Mouse (Mus musculus): ENCODE data around the gene Mrpl52. TPM values are rescaled to one million over a fixed set of nuclear protein-coding genes. Genes with fewer than 3 reads are reported as not detected.

Gene Mrpl52
- polyA plus RNA-seq (2016; fragmentation: Nextera tagmentation; extraction: Ambion mirVana) = 239 and 255 TPM in 2 replicates

- Histone ChIP-seq H3K27ac (peak within 1 kb of the TSS; percentile 90), H3K4me1 (peaks cover 31% of the 10 kb centered on the region)
- WGBS = under 1% methylated on average over 48 of the region's 48 CpGs
These were observed at the start of gene Mrpl52 for GRCm38 (mm10) chr14:54426689-54427398. Gene Mrpl52 (plus strand): TSS chr14:54426909.

GRCm38 (mm10) chr14:54377166-54377565 is 49.5 kb upstream of the Mrpl52 start:
- Histone ChIP-seq H3K27ac (no peak overlapping the region), H3K9ac (no peak overlapping the region), H3K4me2 (replicated peaks) (no peak overlapping the region), H3K36me3 (no peaks in the 10 kb centered on the region), H3K4me1 (no peaks in the 10 kb centered on the region), H3K9me3 (replicated peaks) (no peaks in the 10 kb centered on the region), H3K27me3 (no peaks in the 10 kb centered on the region), H3K4me3 (no peak overlapping the region)
- WGBS = 93% methylated on average over 6 of the region's 6 CpGs
- no peak for ATAC-seq (ENCODE audit: low FRiP score)

More at GRCm38 (mm10) chr14:54426689-54427398, at the start of gene Mrpl52:
- no peaks in the 10 kb centered on the region for H3K9me3 ChIP-seq (replicated peaks)
- no peaks in the 10 kb centered on the region for H3K27me3 ChIP-seq
- H3K36me3 ChIP-seq = 0 out of 2 replicates have a peak, but pooled peaks cover 4% of the 10 kb centered on the region
- peak within 1 kb of the TSS; percentile 70 for H3K4me3 ChIP-seq
- H3K9ac ChIP-seq = peak within 1 kb of the TSS; percentile 81
- ATAC-seq (ENCODE audit: low FRiP score) = peak; percentile 86
- peak within 1 kb of the TSS; percentile 79 for H3K4me2 ChIP-seq (replicated peaks)

- Histone ChIP-seq H3K27ac (no peak overlapping the region), H3K27me3 (no peaks in the 10 kb centered on the region), H3K4me3 (no peak overlapping the region), H3K4me1 (no peaks in the 10 kb centered on the region; the same call in 1 of the 2 replicates), H3K9me3 (replicated peaks) (no peaks in the 10 kb centered on the region), H3K36me3 (no peaks in the 10 kb centered on the region), H3K9ac (no peak overlapping the region), H3K4me2 (replicated peaks) (no peak overlapping the region)
- 81% methylated on average over 13 of the region's 13 CpGs for WGBS
- no peak for ATAC-seq (ENCODE audit: low FRiP score)
These were observed 47.1 kb upstream of the Mrpl52 start for GRCm38 (mm10) chr14:54379571-54379970.

- H3K27me3 ChIP-seq = no peaks in the 10 kb centered on the region
- no peak overlapping the region for H3K4me2 ChIP-seq (replicated peaks)
- no peak for ATAC-seq (ENCODE audit: low FRiP score)
- no peak overlapping the region for H3K4me3 ChIP-seq
- H3K36me3 ChIP-seq = no peaks in the 10 kb centered on the region
- no peaks in the 10 kb centered on the region for H3K9me3 ChIP-seq (replicated peaks)
- 70% methylated on average over 4 of the region's 4 CpGs for WGBS
- H3K27ac ChIP-seq = no peak overlapping the region
- H3K4me1 ChIP-seq = no peaks in the 10 kb centered on the region; the same call in 1 of the 2 replicates
- H3K9ac ChIP-seq = no peak overlapping the region
These were observed 46.1 kb upstream of the Mrpl52 start for GRCm38 (mm10) chr14:54380616-54381015.

GRCm38 (mm10) chr14:54381816-54382215 is 44.9 kb upstream of the Mrpl52 start:
- ATAC-seq (ENCODE audit: low FRiP score) = no peak
- H3K36me3 ChIP-seq = no peaks in the 10 kb centered on the region

GRCm38 (mm10) chr14:54382641-54383040 is 44.1 kb upstream of the Mrpl52 start:
- Histone ChIP-seq H3K9ac (no peak overlapping the region), H3K36me3 (no peaks in the 10 kb centered on the region), H3K4me1 (no peaks in the 10 kb centered on the region; the same call in 1 of the 2 replicates), H3K27me3 (no peaks in the 10 kb centered on the region), H3K4me2 (replicated peaks) (no peak overlapping the region), H3K4me3 (no peak overlapping the region), H3K27ac (no peak overlapping the region), H3K9me3 (replicated peaks) (no peaks in the 10 kb centered on the region)
- ATAC-seq (ENCODE audit: low FRiP score) = no peak
- 49% methylated on average over 9 of the region's 9 CpGs for WGBS

More at GRCm38 (mm10) chr14:54381816-54382215, 44.9 kb upstream of the Mrpl52 start:
- Histone ChIP-seq H3K9ac (no peak overlapping the region), H3K27ac (no peak overlapping the region), H3K9me3 (replicated peaks) (no peaks in the 10 kb centered on the region), H3K4me2 (replicated peaks) (no peak overlapping the region), H3K27me3 (no peaks in the 10 kb centered on the region), H3K4me1 (no peaks in the 10 kb centered on the region; the same call in 1 of the 2 replicates), H3K4me3 (no peak overlapping the region)
- WGBS = 83% methylated on average over 10 of the region's 10 CpGs

GRCm38 (mm10) chr14:54383355-54383771 is 43.3 kb upstream of the Mrpl52 start:
- no peak overlapping the region for H3K4me2 ChIP-seq (replicated peaks)
- H3K4me3 ChIP-seq = no peak overlapping the region
- no peaks in the 10 kb centered on the region for H3K36me3 ChIP-seq
- H3K9ac ChIP-seq = no peak overlapping the region
- no peak for ATAC-seq (ENCODE audit: low FRiP score)
- no peaks in the 10 kb centered on the region for H3K9me3 ChIP-seq (replicated peaks)
- 51% methylated on average over 4 of the region's 4 CpGs for WGBS
- no peaks in the 10 kb centered on the region; the same call in 1 of the 2 replicates for H3K4me1 ChIP-seq
- no peaks in the 10 kb centered on the region for H3K27me3 ChIP-seq
- H3K27ac ChIP-seq = no peak overlapping the region

- Histone ChIP-seq H3K4me1 (no peaks in the 10 kb centered on the region; the same call in 1 of the 2 replicates), H3K36me3 (no peaks in the 10 kb centered on the region), H3K27me3 (no peaks in the 10 kb centered on the region), H3K9ac (no peak overlapping the region), H3K4me2 (replicated peaks) (no peak overlapping the region), H3K9me3 (replicated peaks) (no peaks in the 10 kb centered on the region), H3K27ac (no peak overlapping the region), H3K4me3 (no peak overlapping the region)
- 91% methylated on average over 8 of the region's 8 CpGs for WGBS
- ATAC-seq (ENCODE audit: low FRiP score) = no peak
These were observed 42.3 kb upstream of the Mrpl52 start for GRCm38 (mm10) chr14:54384396-54384795.

- no peak for ATAC-seq (ENCODE audit: low FRiP score)
- no peaks in the 10 kb centered on the region for H3K36me3 ChIP-seq
- 80% methylated on average over 7 of the region's 7 CpGs for WGBS
- no peaks in the 10 kb centered on the region for H3K27me3 ChIP-seq
- H3K4me2 ChIP-seq (replicated peaks) = no peak overlapping the region
- no peak overlapping the region for H3K9ac ChIP-seq
- H3K4me1 ChIP-seq = no peaks in the 10 kb centered on the region; the same call in 1 of the 2 replicates
- no peak overlapping the region for H3K27ac ChIP-seq
- no peaks in the 10 kb centered on the region for H3K9me3 ChIP-seq (replicated peaks)
- no peak overlapping the region for H3K4me3 ChIP-seq
These were observed 40.6 kb upstream of the Mrpl52 start for GRCm38 (mm10) chr14:54385968-54386618.

GRCm38 (mm10) chr14:54387546-54387945 is 39.2 kb upstream of the Mrpl52 start:
- H3K4me3 ChIP-seq = no peak overlapping the region
- 69% methylated on average over 6 of the region's 6 CpGs for WGBS
- no peak overlapping the region for H3K9ac ChIP-seq
- no peak overlapping the region for H3K27ac ChIP-seq
- H3K27me3 ChIP-seq = no peaks in the 10 kb centered on the region
- H3K4me1 ChIP-seq = no peaks in the 10 kb centered on the region; the same call in 1 of the 2 replicates
- ATAC-seq (ENCODE audit: low FRiP score) = no peak
- no peak overlapping the region for H3K4me2 ChIP-seq (replicated peaks)
- H3K36me3 ChIP-seq = no peaks in the 10 kb centered on the region
- no peaks in the 10 kb centered on the region for H3K9me3 ChIP-seq (replicated peaks)

GRCm38 (mm10) chr14:54390843-54391242 is 35.9 kb upstream of the Mrpl52 start:
- ATAC-seq (ENCODE audit: low FRiP score) = no peak
- H3K36me3 ChIP-seq = no peaks in the 10 kb centered on the region
- H3K27me3 ChIP-seq = no peaks in the 10 kb centered on the region
- WGBS = 76% methylated on average over 6 of the region's 6 CpGs
- no peak overlapping the region for H3K4me3 ChIP-seq
- H3K9ac ChIP-seq = no peak overlapping the region
- no peak overlapping the region for H3K4me2 ChIP-seq (replicated peaks)
- no peaks in the 10 kb centered on the region for H3K4me1 ChIP-seq
- H3K27ac ChIP-seq = no peak overlapping the region
- no peaks in the 10 kb centered on the region for H3K9me3 ChIP-seq (replicated peaks)

- no peaks in the 10 kb centered on the region for H3K36me3 ChIP-seq
- H3K4me1 ChIP-seq = no peaks in the 10 kb centered on the region
- no peak overlapping the region for H3K9ac ChIP-seq
- H3K27me3 ChIP-seq = no peaks in the 10 kb centered on the region
- H3K9me3 ChIP-seq (replicated peaks) = no peaks in the 10 kb centered on the region
- WGBS = 75% methylated on average over 3 of the region's 3 CpGs
- no peak overlapping the region for H3K4me3 ChIP-seq
- H3K27ac ChIP-seq = no peak overlapping the region
- ATAC-seq (ENCODE audit: low FRiP score) = no peak
- no peak overlapping the region for H3K4me2 ChIP-seq (replicated peaks)
These were observed 32.9 kb upstream of the Mrpl52 start for GRCm38 (mm10) chr14:54393794-54394193.

Measured in hindbrain, embryonic 12.5 days (tissue).